Mouse (Mus musculus): ENCODE measurements at regions not wholly inside any gene's neighbourhood (a gene's known extent, or its start where the extent isn't known, plus 50 kb on each side); places are given as distances from the start of the nearest gene placed in this dataset.
A peak's percentile ranks its signal among the peaks of the same experiment; 100 is the strongest.

DNA sequence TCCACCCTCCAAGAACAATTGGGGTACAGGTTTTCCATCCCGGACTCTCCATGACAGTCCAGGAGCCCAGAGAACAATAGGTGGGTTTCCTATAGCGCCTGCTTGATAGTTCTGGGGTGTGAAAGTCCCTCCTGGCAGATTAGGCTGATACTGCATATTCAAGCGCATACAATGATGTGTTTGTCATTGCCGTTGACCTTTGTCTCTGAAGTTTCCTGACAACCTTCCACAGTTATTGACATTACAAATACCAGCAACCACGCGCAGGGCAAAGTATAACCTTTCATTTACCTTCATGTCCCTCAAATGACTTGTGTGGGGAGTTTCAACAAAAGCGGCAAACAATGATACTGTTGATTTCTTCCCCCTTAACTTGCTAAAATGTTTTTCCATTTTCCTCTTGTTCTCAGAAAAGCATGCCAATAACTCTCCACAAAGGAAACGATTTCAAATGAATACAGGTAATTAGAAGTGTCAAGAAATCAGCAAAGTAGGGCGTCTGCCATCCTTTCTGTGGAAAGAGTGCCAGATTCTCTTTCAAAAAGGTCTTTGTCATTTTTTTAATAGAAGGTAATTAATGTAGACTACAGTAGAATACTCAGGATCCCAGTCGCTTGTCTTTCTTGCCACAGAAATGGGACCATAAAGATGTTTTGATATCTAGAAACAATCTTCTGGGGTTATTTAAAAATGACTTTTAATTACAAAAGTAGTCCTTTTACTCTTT lies 60.9 kb upstream of the BC052040 start:
- TF ChIP-seq CTCF (IDR thresholded peaks at IDR 0.05; ENCODE audit: low read depth) (no peak), EP300 (IDR thresholded peaks at IDR 0.05; ENCODE audit: low read depth) (peak; percentile 67)
